In genomic region chr9:107294249-107294648, GRCm38 (mm10) we compare ENCODE assay signal across 9 mouse cellular contexts. TPM values are rescaled to one million over a fixed set of nuclear protein-coding genes. Genes with fewer than 3 reads are reported as not detected.
DNase-seq lines count a peak whose midpoint lies in the region; ATAC-seq and TF ChIP-seq lines count a peak whose summit lies in the region.
"Had no signal": no experiment of that assay in that cellular context is flagged by ENCODE, and none has a peak within 500 bp of the region (broad histone marks: within the 10 kb centered on the region; RNA-seq: fewer than 3 reads in every experiment).

No protein-coding gene starts in this region.

- no peak for TF ChIP-seq POLR2A in testis, adult 2 months (IDR thresholded peaks at IDR 0.05; ENCODE audit: control insufficient read depth, low read depth, low read length)

- H3K27me3 ChIP-seq in testis, adult 2 months (ENCODE audit: control insufficient read depth, insufficient read depth, low read length) = no peaks in the 10 kb centered on the region

- no peak for DNase-seq in testis, postnatal 14 days (ENCODE audit: low spot score)
- peak; percentile 56 to 64 for DNase-seq in adrenal gland, postnatal 4 days (ENCODE audit: low spot score in 2 of 2)
- peak; percentile 69 for DNase-seq in forelimb bud, embryonic 11.5 days (ENCODE audit: low read depth, low spot score)
- peak; percentile 36 to 54 for DNase-seq in layer of hippocampus, adult 8-10 months (ENCODE audit: low spot score in 2 of 2)
- peak; percentile 92 for DNase-seq in lung, postnatal 14 days
- DNase-seq in spleen, adult 12 weeks (ENCODE audit: low spot score) = peak; percentile 65

- no peaks in the 10 kb centered on the region for H3K36me3 ChIP-seq in testis, adult 2 months (ENCODE audit: control insufficient read depth, insufficient read depth, low read length)
- H3K36me3 ChIP-seq: heart, embryonic 13.5 days had no signal

- no peak for ATAC-seq in activated CD4-positive, CD25-positive, alpha-beta regulatory T cell, adult 4 months

- H3K4me3 ChIP-seq in testis, adult 2 months (ENCODE audit: control insufficient read depth, low read depth, low read length) = no peak overlapping the region
- H3K4me3 ChIP-seq: heart, embryonic 13.5 days had no signal

- H3K4me1 ChIP-seq in testis, adult 2 months (ENCODE audit: control insufficient read depth, insufficient read depth, low read length) = peaks cover 15% of the 10 kb centered on the region

- peak; percentile 60; the same call in 1 of the 2 replicates for TF ChIP-seq CTCF in testis, adult 2 months (IDR thresholded peaks at IDR 0.05; ENCODE audit: control insufficient read depth, insufficient read depth, insufficient replicate concordance, low read depth, low read length)

- no peak overlapping the region for H3K27ac ChIP-seq in testis, adult 2 months (ENCODE audit: control insufficient read depth, insufficient read depth, low read depth, low read length)
- H3K27ac ChIP-seq: heart, embryonic 13.5 days had no signal

RNA-seq across cellular contexts. Expression of gene Cish, which starts 1.6 kb away (rescaled TPM):
- 2.7 and 3.8 TPM in 2 replicates for polyA plus RNA-seq in testis, adult 2 months (2012; rRNA removed)
- total RNA-seq in adrenal gland, postnatal 4 days (2021) = 10 to 100 TPM; 17.8 to 22.5 TPM
- total RNA-seq in layer of hippocampus, adult 8-10 months (2022) = 1 to 10 TPM; 2.1 to 6.1 (median 2.9) TPM
- polyA plus RNA-seq in activated CD4-positive, CD25-positive, alpha-beta regulatory T cell, adult 4 months (2017; shearing (Covaris generic)) = 100 to 1,000 TPM; 116 to 135 TPM

RNA-seq across cellular contexts. Expression of gene Mapkapk3, which starts 4.6 kb away (rescaled TPM):
- 4.1 and 5.2 TPM in 2 replicates for polyA plus RNA-seq in testis, adult 2 months (2012; rRNA removed)
- total RNA-seq in adrenal gland, postnatal 4 days (2021) = 10 to 100 TPM; 24.6 to 27.3 TPM
- total RNA-seq in layer of hippocampus, adult 8-10 months (2022) = 1 to 10 TPM; 1.9 to 5.1 (median 3.4) TPM
- polyA plus RNA-seq in activated CD4-positive, CD25-positive, alpha-beta regulatory T cell, adult 4 months (2017; shearing (Covaris generic)) = 10 to 100 TPM; 57.5 to 62.0 TPM

RNA-seq across cellular contexts. Expression of gene Hemk1, which starts 43.9 kb away (rescaled TPM):
- polyA plus RNA-seq in testis, adult 2 months (2012; rRNA removed) = 22.0 TPM in 2 replicates
- 10 to 100 TPM; 19.5 to 23.7 TPM for total RNA-seq in adrenal gland, postnatal 4 days (2021)
- 10 to 100 TPM; 15.6 to 20.6 (median 18.5) TPM for total RNA-seq in layer of hippocampus, adult 8-10 months (2022)
- polyA plus RNA-seq in activated CD4-positive, CD25-positive, alpha-beta regulatory T cell, adult 4 months (2017; shearing (Covaris generic)) = 10 to 100 TPM; 25.4 to 27.3 TPM

RNA-seq across cellular contexts. Expression of gene 6430571L13Rik, which starts 46.2 kb away (rescaled TPM):
- polyA plus RNA-seq in testis, adult 2 months (2012; rRNA removed) = 0.40 and 0.53 TPM in 2 replicates
- 1 to 10 TPM; 4.2 to 4.3 TPM for total RNA-seq in adrenal gland, postnatal 4 days (2021)
- 1 to 10 TPM; 2.4 to 4.0 (median 3.4) TPM for total RNA-seq in layer of hippocampus, adult 8-10 months (2022)
- polyA plus RNA-seq in activated CD4-positive, CD25-positive, alpha-beta regulatory T cell, adult 4 months (2017; shearing (Covaris generic)) = 1 to 10 TPM; 2.7 to 4.6 TPM

Comparison
In these comparisons a context has a peak if more than half of its experiments do, and no peak if none do; other contexts are left out.
1. RNA of gene Mapkapk3, which starts 4.6 kb away (total RNA-seq): 24.6 to 27.3 TPM in adrenal gland, postnatal 4 days; 1.9 to 5.1 TPM in layer of hippocampus, adult 8-10 months; every median in the first group is over 4 times any median in the second.